Mouse (Mus musculus): ENCODE data around the gene Ccdc151. TPM values are rescaled to one million over a fixed set of nuclear protein-coding genes. Genes with fewer than 3 reads are reported as not detected.

Ccdc151 gene
- polyA plus RNA-seq, 1 experiment from 2014 or later: 5.9 TPM

GRCm38 (mm10) chr9:21943046-21943445, 59.4 kb downstream of the Ccdc151 start:
- peaks cover 23% of the 10 kb centered on the region for H3K36me3 ChIP-seq (ENCODE audit: control insufficient read depth, insufficient read depth, low read length)
- H3K4me3 ChIP-seq (ENCODE audit: low read length): no peak overlapping the region
- 70% methylated on average over 12 of the region's 12 CpGs for WGBS
- H3K27me3 ChIP-seq (replicated peaks; ENCODE audit: control insufficient read depth, insufficient read depth, low read length): no peaks in the 10 kb centered on the region
- no peak overlapping the region for H3K4me2 ChIP-seq (ENCODE audit: low read length)
- no peak overlapping the region for H3K9ac ChIP-seq (ENCODE audit: low read depth, low read length)
- H3K27ac ChIP-seq (ENCODE audit: low read depth, low read length): no peak overlapping the region
- ATAC-seq: no peak
- no peaks in the 10 kb centered on the region for H3K9me3 ChIP-seq (ENCODE audit: control insufficient read depth, low read length)
- H3K4me1 ChIP-seq (ENCODE audit: control insufficient read depth, insufficient read depth, low read depth, low read length): peaks cover 9% of the 10 kb centered on the region

Other genes starting within 250 kb of the Ccdc151 start
- 21.2 and 26.0 TPM in 2 replicates for gene Spc24, start 242.3 kb downstream of the Ccdc151 start, polyA plus RNA-seq (2015; fragmentation: Nextera tagmentation; extraction: Ambion mirVana)
- 3.9 and 4.7 TPM in 2 replicates for gene Kank2, start 203.9 kb downstream of the Ccdc151 start, polyA plus RNA-seq (2015; fragmentation: Nextera tagmentation; extraction: Ambion mirVana)
- gene Angptl8, start 167.1 kb downstream of the Ccdc151 start, polyA plus RNA-seq (2015; fragmentation: Nextera tagmentation; extraction: Ambion mirVana): 0.25 and 0.66 TPM in 2 replicates
- gene Dock6, start 150.0 kb downstream of the Ccdc151 start, polyA plus RNA-seq (2015; fragmentation: Nextera tagmentation; extraction: Ambion mirVana): 16.0 and 17.3 TPM in 2 replicates
- gene Rab3d, start 84.4 kb downstream of the Ccdc151 start, polyA plus RNA-seq (2015; fragmentation: Nextera tagmentation; extraction: Ambion mirVana): 23.6 and 24.3 TPM in 2 replicates
- gene Ccdc159, start 75.2 kb downstream of the Ccdc151 start, polyA plus RNA-seq (2015; fragmentation: Nextera tagmentation; extraction: Ambion mirVana): 9.7 and 9.8 TPM in 2 replicates
- gene Tmem205, start 75.1 kb downstream of the Ccdc151 start, polyA plus RNA-seq (2015; fragmentation: Nextera tagmentation; extraction: Ambion mirVana): 56.5 and 61.0 TPM in 2 replicates
- gene Plppr2, start 65.6 kb downstream of the Ccdc151 start, polyA plus RNA-seq (2015; fragmentation: Nextera tagmentation; extraction: Ambion mirVana): 106 and 115 TPM in 2 replicates
- 8.1 and 8.7 TPM in 2 replicates for gene Swsap1, start 46.9 kb downstream of the Ccdc151 start, polyA plus RNA-seq (2015; fragmentation: Nextera tagmentation; extraction: Ambion mirVana)
- gene Epor, start 39.1 kb downstream of the Ccdc151 start, polyA plus RNA-seq (2015; fragmentation: Nextera tagmentation; extraction: Ambion mirVana): 1.2 and 1.4 TPM in 2 replicates
- gene Rgl3, start 13.2 kb downstream of the Ccdc151 start, polyA plus RNA-seq (2015; fragmentation: Nextera tagmentation; extraction: Ambion mirVana): 2.0 and 2.1 TPM in 2 replicates
- 93.7 and 97.3 TPM in 2 replicates for gene Prkcsh, start 172 bp upstream of the Ccdc151 start, polyA plus RNA-seq (2015; fragmentation: Nextera tagmentation; extraction: Ambion mirVana)
- 77.8 and 80.4 TPM in 2 replicates for gene Elavl3, start 49.4 kb upstream of the Ccdc151 start, polyA plus RNA-seq (2015; fragmentation: Nextera tagmentation; extraction: Ambion mirVana)
- not detected in 2 replicates for gene Gm49318, start 68.6 kb upstream of the Ccdc151 start, polyA plus RNA-seq (2015; fragmentation: Nextera tagmentation; extraction: Ambion mirVana)
- 16.6 and 16.7 TPM in 2 replicates for gene Zfp653, start 68.7 kb upstream of the Ccdc151 start, polyA plus RNA-seq (2015; fragmentation: Nextera tagmentation; extraction: Ambion mirVana)
- 60.9 and 62.3 TPM in 2 replicates for gene Ecsit, start 82.8 kb upstream of the Ccdc151 start, polyA plus RNA-seq (2015; fragmentation: Nextera tagmentation; extraction: Ambion mirVana)
- 0.93 and 1.4 TPM in 2 replicates for gene Cnn1, start 96.6 kb upstream of the Ccdc151 start, polyA plus RNA-seq (2015; fragmentation: Nextera tagmentation; extraction: Ambion mirVana)
- 192 TPM in 2 replicates for gene Elof1, start 114.5 kb upstream of the Ccdc151 start, polyA plus RNA-seq (2015; fragmentation: Nextera tagmentation; extraction: Ambion mirVana)
- 0.49 and 1.5 TPM in 2 replicates for gene Acp5, start 133.1 kb upstream of the Ccdc151 start, polyA plus RNA-seq (2015; fragmentation: Nextera tagmentation; extraction: Ambion mirVana)
- gene Pigyl, start 154.2 kb upstream of the Ccdc151 start, polyA plus RNA-seq (2015; fragmentation: Nextera tagmentation; extraction: Ambion mirVana): 89.8 and 97.6 TPM in 2 replicates
- gene Zfp872, start 185.5 kb upstream of the Ccdc151 start, polyA plus RNA-seq (2015; fragmentation: Nextera tagmentation; extraction: Ambion mirVana): 0.79 and 1.1 TPM in 2 replicates
- gene Zfp809, start 223.1 kb upstream of the Ccdc151 start, polyA plus RNA-seq (2015; fragmentation: Nextera tagmentation; extraction: Ambion mirVana): 9.3 and 10.2 TPM in 2 replicates

Data from hindbrain, embryonic 16.5 days (tissue).